Mouse (Mus musculus) cerebellum, postnatal 4 days (tissue): ENCODE data around the gene Adat2.
A peak's percentile ranks its signal among the peaks of the same experiment; 100 is the strongest.

Experiments
- DNase-seq, 2 experiments: peaks; one replicate each; pipeline ENCODE4 v3.0.0; 2022; ENCODE audit warnings: low spot score in 2 of 2, mixed read lengths in 1 of 2

Adat2 gene

GRCm38 (mm10) chr10:13552646-13553497, at the start of gene Adat2, which contains the start of gene Pex3:
Gene Adat2 (plus strand): TSS chr10:13552894.
Gene Pex3 (minus strand): TSS chr10:13553142.
- peak; percentile 79 to 91 for DNase-seq

GRCm38 (mm10) chr10:13521857-13522256, 30.8 kb upstream of the Adat2 start:
- no peak for DNase-seq

- no peak for DNase-seq
Measured at GRCm38 (mm10) chr10:13528155-13528554, 24.5 kb upstream of the Adat2 start.

- no peak for DNase-seq
Measured at GRCm38 (mm10) chr10:13534751-13535150, 17.9 kb upstream of the Adat2 start.

GRCm38 (mm10) chr10:13536706-13537105, 16.0 kb upstream of the Adat2 start:
- DNase-seq: no peak

- DNase-seq: no peak
Measured at GRCm38 (mm10) chr10:13539769-13540333, 12.8 kb upstream of the Adat2 start.

- no peak for DNase-seq
Measured at GRCm38 (mm10) chr10:13541721-13542120, 11.0 kb upstream of the Adat2 start.

- no peak for DNase-seq
Measured at GRCm38 (mm10) chr10:13553498-13553985, 848 bp downstream of the Adat2 start.

GRCm38 (mm10) chr10:13554316-13554715, 1.6 kb downstream of the Adat2 start:
- DNase-seq: no peak

- DNase-seq: no peak
Measured at GRCm38 (mm10) chr10:13560014-13560674, 7.5 kb downstream of the Adat2 start.

- DNase-seq: peak; percentile 76 to 78
Measured at GRCm38 (mm10) chr10:13564364-13565079, 11.8 kb downstream of the Adat2 start.

GRCm38 (mm10) chr10:13565080-13565448, 12.4 kb downstream of the Adat2 start:
- DNase-seq: no peak

GRCm38 (mm10) chr10:13566393-13566792, 13.7 kb downstream of the Adat2 start:
- DNase-seq: no peak

GRCm38 (mm10) chr10:13569818-13570217, 17.1 kb downstream of the Adat2 start:
- DNase-seq: peak in 1 of 2 experiments; percentile 12

GRCm38 (mm10) chr10:13570697-13571538, 18.2 kb downstream of the Adat2 start:
- DNase-seq: no peak

- DNase-seq: no peak
Measured at GRCm38 (mm10) chr10:13572003-13572402, 19.3 kb downstream of the Adat2 start.

- no peak for DNase-seq
Measured at GRCm38 (mm10) chr10:13572410-13572809, 19.7 kb downstream of the Adat2 start.

GRCm38 (mm10) chr10:13577123-13577522, 24.4 kb downstream of the Adat2 start:
- no peak for DNase-seq

GRCm38 (mm10) chr10:13587914-13588313, 35.2 kb downstream of the Adat2 start:
- DNase-seq: no peak

- DNase-seq: no peak
Measured at GRCm38 (mm10) chr10:13592196-13592595, 39.5 kb downstream of the Adat2 start.

GRCm38 (mm10) chr10:13593529-13593928, 40.8 kb downstream of the Adat2 start:
- no peak for DNase-seq
